Mouse (Mus musculus) CD4-positive naive resting alpha-beta T cell, adult 76 days (primary cell): ENCODE measurements around the gene Crtc1. TPM values are rescaled to one million over a fixed set of nuclear protein-coding genes. Genes with fewer than 3 reads are reported as not detected.

ENCODE experiments used
- total RNA-seq: library from RNA; stranded (reverse); gene quantifications from one replicate; pipeline ENCODE4 v1.2.4, GENCODE M21; 2023

Gene Crtc1
- 21.8 TPM for total RNA-seq

GRCm38 (mm10) chr8:70439055-70439847, at the start of gene Crtc1:
TSS of gene Crtc1 (minus strand) at chr8:70439579.

GRCm38 (mm10) chr8:70486941-70487520, 47.7 kb upstream of the Crtc1 start, which contains the start of gene Tmem59l:
TSS of gene Tmem59l (minus strand) at chr8:70487358.

GRCm38 (mm10) chr8:70476333-70477268, 37.2 kb upstream of the Crtc1 start, which contains the start of gene Klhl26:
TSS of gene Klhl26 (minus strand) at chr8:70476968.

DNA sequence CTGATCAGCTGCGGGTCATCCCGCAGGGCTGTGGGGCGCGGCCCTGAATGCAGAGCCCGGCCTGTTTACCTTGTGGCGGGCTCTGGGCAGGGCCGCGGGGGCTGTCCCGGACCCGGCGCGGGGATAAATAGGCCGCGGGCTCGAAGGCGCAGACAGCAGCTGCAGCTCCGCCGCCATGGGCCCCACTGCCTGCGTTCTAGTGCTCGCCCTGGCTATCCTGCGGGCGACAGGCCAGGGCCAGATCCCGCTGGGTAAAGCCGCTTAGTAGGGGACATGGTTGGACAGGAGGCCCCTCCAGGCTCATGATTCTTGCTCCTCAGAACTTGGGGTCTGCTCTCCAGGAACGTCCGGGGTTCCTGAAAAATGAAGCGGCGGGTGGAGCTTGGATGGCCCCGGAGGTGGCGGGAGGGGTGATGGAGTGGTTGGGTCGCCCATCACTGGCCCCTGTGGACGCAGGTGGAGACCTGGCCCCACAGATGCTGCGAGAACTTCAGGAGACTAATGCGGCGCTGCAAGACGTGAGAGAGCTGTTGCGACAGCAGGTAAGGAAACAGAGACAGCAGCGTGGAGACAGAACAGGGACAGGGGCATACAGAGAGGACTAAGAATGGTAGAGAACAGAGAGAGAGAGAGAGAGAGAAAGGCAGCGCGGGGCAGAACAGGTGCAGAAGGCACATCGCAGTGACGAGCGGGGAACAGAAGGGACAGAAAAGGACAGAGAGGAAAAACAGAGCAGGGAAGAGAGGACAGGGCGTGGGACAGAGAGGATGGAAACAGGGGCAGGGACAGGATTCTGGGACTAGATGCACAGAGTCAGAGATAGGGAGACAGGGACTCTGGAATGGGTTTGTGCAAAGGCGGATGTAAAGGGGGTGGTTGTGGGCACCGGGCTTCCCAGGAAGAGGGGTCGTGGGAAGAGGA, 65.7 kb downstream of the Crtc1 start, which contains the start of gene Comp:
Gene Comp, plus strand, starts transcription at position 162 of the 921 bp plus-strand sequence.

GRCm38 (mm10) chr8:70353194-70353817, 86.1 kb downstream of the Crtc1 start, which contains the start of gene Upf1:
TSS of gene Upf1 (minus strand) at chr8:70353278.

Other genes starting within 250 kb of the Crtc1 start
- gene Slc25a42, start 227.3 kb downstream of the Crtc1 start, total RNA-seq, result 9.9 TPM
- 72.7 TPM for gene Sugp2, start 205.4 kb downstream of the Crtc1 start, total RNA-seq
- gene Armc6, start 205.1 kb downstream of the Crtc1 start, total RNA-seq, result 6.4 TPM
- 6.3 TPM for gene Homer3, start 156.8 kb downstream of the Crtc1 start, total RNA-seq
- gene Ddx49, start 137.1 kb downstream of the Crtc1 start, total RNA-seq, result 81.1 TPM
- 115 TPM for gene Cope, start 137.1 kb downstream of the Crtc1 start, total RNA-seq
- not detected for gene Cers1, start 123.8 kb downstream of the Crtc1 start, total RNA-seq
- gene Gdf1, start 109.8 kb downstream of the Crtc1 start, total RNA-seq, result not detected
- 71.3 TPM for gene Upf1, start 86.3 kb downstream of the Crtc1 start, total RNA-seq
- gene Comp, start 66.0 kb downstream of the Crtc1 start, total RNA-seq, result not detected
- 7.9 TPM for gene Klhl26, start 37.4 kb upstream of the Crtc1 start, total RNA-seq
- not detected for gene Tmem59l, start 47.8 kb upstream of the Crtc1 start, total RNA-seq
- not detected for gene Crlf1, start 53.6 kb upstream of the Crtc1 start, total RNA-seq
- gene Rex1bd, start 67.2 kb upstream of the Crtc1 start, total RNA-seq, result 62.4 TPM
- 3,364 TPM for gene Uba52, start 71.2 kb upstream of the Crtc1 start, total RNA-seq
- 249 TPM for gene Fkbp8, start 88.1 kb upstream of the Crtc1 start, total RNA-seq
- 60.3 TPM for gene Kxd1, start 88.4 kb upstream of the Crtc1 start, total RNA-seq
- 30.2 TPM for gene Ell, start 99.9 kb upstream of the Crtc1 start, total RNA-seq
- 68.1 TPM for gene Isyna1, start 154.8 kb upstream of the Crtc1 start, total RNA-seq
- 97.8 TPM for gene Ssbp4, start 169.3 kb upstream of the Crtc1 start, total RNA-seq
- gene Lrrc25, start 176.6 kb upstream of the Crtc1 start, total RNA-seq, result 1.6 TPM
- gene Gdf15, start 192.9 kb upstream of the Crtc1 start, total RNA-seq, result 1.6 TPM
- gene Pgpep1, start 220.8 kb upstream of the Crtc1 start, total RNA-seq, result 2.8 TPM
- gene Lsm4, start 233.7 kb upstream of the Crtc1 start, total RNA-seq, result 101 TPM